Mouse (Mus musculus) kidney, adult 2 months (tissue): ENCODE results near the gene Gck.

Experiments used
- CTCF ChIP-seq: fragments of 200-500 bp; conservative IDR thresholded peaks from 2 replicates; pipeline ENCODE4 v1.5.1; 2011; ENCODE audit warnings: low read depth, mild to moderate bottlenecking, control low read depth, low read length, moderate library complexity, mixed read lengths; ENCODE audit not compliant: insufficient read depth, insufficient read length
- POLR2A ChIP-seq: fragments of 200-500 bp; IDR thresholded peaks from one replicate; pipeline ENCODE4 v1.6.1; 2011; ENCODE audit warnings: low read depth, low read length, control low read depth

DNA sequence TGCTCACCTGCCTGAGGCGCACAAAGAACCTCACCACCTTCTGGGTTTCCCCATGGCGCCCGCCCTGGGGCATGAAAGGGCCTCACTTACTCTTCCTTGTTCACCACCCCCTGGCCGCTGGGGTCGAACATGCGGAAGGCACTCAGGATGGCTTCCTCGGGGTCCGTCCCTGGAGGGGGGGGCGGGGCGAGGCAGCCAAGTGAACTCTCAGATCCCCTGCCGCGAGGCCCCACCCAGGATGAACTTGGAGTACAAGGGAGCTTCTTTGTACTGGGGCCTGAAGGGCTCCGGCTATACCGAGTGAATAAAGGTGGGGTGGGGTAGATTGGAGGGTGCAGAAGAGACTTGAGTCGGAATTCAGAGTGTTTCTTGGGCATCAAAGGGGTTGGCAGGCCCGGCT is 52.7 kb downstream of the Gck start:
- TF ChIP-seq CTCF (no peak), POLR2A (no peak)
